Mouse (Mus musculus): ENCODE measurements at regions not wholly inside any gene's neighbourhood (a gene's known extent, or its start where the extent isn't known, plus 50 kb on each side); places are given as distances from the start of the nearest gene placed in this dataset.

GRCm38 (mm10) chr2:45265819-45266218 is 148.6 kb upstream of the Zeb2 start:
- DNase-seq (ENCODE audit: extremely low read depth, low read depth, low spot score) = no peak

DNA sequence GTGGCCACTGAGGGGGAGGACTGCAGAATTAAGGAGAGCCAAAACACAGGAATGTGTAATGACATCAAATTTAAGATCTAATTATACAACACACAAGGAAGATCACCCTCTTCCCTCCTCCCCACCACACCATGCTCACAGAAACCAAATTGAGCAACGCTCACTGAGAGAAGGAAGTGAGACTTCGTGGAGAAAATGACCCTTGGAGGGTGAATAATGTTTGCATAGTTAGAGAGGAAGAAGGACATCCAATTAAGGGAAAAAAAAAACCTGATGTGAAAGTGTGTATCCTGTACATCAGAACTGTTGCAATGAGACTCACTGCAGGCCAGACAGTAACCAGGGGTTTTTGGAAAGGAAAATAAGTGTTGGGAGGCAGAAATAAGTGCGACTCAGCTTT is 144.8 kb upstream of the Zeb2 start:
- DNase-seq (ENCODE audit: extremely low read depth, low read depth, low spot score) = no peak

DNA sequence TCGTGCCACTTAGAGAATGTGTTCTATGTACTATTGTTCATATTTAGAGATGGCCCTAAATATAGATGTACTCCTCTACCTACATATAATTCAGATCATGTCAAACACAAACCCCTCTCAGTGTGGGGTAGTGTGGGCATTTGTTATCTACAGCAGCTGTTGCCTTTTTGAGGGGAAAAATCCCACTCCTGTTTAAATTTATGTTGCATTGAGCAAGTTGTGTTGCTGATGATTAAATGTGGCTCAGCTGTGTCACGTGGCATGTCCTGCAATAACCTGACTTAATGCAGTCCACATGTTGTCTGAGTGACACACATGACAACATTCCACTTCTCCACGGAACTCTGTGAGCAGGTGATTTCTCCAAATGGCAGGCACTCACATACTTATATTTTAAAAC is 141.7 kb upstream of the Zeb2 start:
- DNase-seq (ENCODE audit: extremely low read depth, low read depth, low spot score) = no peak

- no peak for DNase-seq (ENCODE audit: extremely low read depth, low read depth, low spot score)
Measured at GRCm38 (mm10) chr2:45256373-45256772, 139.2 kb upstream of the Zeb2 start.

- DNase-seq (ENCODE audit: extremely low read depth, low read depth, low spot score) = no peak
Measured at GRCm38 (mm10) chr2:45253936-45254335, 136.7 kb upstream of the Zeb2 start.

- no peak for DNase-seq (ENCODE audit: extremely low read depth, low read depth, low spot score)
Measured at GRCm38 (mm10) chr2:45252321-45252720, 135.1 kb upstream of the Zeb2 start.

DNA sequence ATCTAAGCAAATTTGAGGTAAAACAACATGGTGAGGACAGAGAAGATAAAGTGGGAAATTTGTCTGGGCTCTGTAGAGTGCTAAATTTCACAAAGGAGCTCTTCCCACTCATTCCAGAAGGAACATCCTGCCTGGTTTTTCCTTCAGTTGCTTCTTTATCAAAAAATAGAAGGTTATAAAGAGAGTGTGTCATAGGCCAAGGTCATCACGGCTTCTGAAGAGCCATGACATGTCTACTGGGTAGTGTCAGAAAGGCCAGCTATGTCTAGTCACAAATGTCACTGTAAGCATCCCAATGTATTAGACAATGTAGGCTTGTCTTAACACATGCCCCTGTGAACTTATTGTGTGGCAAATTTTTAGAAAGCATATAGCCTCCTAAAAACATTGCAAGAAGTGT is 132.5 kb upstream of the Zeb2 start:
- DNase-seq (ENCODE audit: extremely low read depth, low read depth, low spot score) = no peak

DNA sequence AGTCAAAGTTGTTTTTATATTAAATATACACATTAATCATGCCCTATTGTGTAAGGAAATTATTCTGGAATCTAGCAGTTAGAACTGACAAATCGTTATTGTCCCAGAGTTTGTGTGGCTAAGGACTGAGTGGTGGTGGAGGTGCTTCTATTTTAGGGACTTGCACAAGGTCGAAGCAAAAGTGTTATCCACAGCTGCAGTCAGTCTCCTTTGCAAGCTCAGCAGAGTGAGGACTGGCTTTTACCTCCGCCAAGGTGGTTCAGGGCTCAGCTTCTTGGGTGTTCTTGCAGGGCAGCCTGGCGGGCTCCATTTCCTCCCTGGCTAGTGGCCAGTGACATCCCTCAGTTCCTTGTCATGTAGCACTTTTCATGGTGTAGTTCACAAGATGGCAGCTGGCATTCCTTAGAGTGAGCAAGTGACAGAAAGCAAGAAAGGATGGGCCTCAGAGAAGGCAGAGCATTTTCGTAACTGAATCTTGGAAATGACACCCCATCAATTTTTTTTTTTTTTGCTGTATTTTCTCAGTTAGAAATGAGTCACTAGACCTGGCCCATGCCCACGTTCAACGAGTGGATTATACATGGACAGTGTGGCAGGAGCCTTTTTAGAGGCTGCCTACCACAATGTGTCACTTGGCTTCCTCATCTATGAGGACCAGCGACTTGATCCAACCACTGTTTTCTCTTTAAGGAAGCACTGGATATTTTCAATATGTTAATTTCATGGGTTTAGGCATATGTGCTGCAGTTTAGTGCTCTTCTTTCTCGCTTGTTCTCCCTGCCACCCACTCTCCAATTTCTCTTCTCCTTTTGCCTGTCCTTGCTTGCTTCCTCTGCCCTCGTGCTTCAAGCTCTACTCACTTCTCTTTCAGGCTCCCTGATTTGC is 129.1 kb upstream of the Zeb2 start:
- DNase-seq (ENCODE audit: extremely low read depth, low read depth, low spot score) = no peak

DNA sequence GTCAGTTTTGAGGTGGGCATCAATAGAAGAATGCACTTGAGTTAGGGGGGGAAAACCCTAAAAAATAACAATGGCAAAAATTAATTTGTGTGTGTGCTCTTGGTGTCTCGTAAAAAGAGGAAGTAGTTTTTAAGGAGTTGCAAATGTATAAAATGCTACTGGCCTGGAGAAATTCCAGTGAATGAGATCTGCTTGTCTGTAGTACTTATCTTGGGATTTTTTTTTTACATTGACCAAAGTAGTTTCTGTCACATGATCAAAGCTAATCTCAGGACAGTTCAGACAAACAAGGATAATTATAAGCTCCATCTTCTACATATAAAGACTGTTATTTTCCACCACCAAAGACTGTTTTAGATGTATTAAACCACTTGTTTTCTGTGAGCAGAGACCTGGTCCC is 128.3 kb upstream of the Zeb2 start:
- DNase-seq (ENCODE audit: extremely low read depth, low read depth, low spot score) = no peak

DNA sequence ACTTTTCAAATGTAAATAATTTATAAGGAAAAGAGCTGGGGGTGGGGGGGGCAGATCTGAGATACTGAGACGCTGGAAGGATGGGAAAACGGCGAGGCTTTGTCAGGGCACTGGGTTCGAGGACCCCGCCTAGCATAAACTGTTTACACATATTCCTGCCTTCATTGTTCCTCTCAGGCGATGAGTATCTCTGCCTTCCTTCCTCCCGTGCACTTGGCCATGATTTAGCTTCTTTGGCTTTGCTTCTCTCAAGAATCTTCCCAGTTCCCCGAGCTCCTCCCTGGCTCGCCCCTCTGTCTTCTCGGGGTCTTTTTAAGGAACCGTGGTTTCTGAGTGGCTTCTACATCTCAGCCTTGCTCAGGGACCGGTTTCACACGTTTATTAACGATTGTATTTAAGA is 127.3 kb upstream of the Zeb2 start:
- no peak for DNase-seq (ENCODE audit: extremely low read depth, low read depth, low spot score)

DNA sequence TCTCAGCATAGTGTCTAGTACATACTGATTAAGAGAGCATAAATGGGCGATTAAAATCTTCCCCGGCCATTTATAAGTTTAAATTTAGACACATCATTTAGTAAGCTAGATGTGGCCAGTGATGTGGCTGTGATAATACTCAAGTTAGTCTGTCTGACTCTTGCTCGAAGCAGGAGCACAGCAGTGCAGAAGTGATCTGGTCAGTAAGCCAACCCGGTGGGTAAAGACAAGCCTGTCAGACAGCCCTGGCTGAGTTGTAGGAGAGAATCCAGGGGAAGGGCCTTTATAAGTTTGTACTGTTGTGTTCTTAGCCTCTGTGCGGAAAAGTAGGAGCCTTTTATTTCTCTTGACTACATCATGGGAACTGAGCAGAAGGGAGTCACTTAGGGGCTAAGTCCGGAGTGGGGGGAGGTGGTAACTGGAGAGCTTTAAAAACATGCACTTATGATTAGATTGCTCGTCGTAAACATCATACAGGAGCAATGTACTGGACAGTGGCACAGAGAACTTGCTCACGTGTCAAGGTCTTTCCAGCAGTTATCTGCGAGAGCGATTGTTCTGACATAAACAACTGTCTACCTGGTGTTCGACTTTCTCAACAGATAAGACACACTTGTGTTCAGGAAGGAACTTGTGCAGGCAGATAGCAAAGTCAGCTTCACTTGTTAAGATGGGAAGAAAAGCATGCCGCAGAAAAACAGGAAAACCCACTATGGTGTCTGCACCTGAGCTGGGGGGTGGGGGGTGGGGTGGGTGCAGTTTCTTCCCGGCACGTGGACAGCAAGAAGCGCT is 122.5 kb upstream of the Zeb2 start:
- no peak for DNase-seq (ENCODE audit: extremely low read depth, low read depth, low spot score)

DNA sequence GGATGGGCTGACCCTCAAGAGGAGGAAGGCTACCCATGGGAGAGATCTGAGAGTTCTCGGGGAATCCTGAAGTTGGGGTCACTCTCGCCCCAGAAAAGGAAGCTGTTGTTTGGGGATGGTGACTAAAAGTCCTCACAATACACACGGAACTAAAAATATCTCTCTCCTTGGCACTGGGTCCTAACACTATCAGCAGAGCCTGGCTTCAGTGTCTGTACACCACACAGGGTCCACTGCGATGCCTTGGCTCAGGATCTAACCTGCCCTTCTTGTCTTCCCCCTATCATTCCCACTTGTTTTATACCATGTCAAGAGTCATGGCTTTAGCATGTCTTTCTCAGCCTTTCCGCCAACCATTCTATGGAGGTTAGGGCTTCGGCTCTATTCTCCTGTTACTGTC is 121.8 kb upstream of the Zeb2 start:
- no peak for DNase-seq (ENCODE audit: extremely low read depth, low read depth, low spot score)

DNA sequence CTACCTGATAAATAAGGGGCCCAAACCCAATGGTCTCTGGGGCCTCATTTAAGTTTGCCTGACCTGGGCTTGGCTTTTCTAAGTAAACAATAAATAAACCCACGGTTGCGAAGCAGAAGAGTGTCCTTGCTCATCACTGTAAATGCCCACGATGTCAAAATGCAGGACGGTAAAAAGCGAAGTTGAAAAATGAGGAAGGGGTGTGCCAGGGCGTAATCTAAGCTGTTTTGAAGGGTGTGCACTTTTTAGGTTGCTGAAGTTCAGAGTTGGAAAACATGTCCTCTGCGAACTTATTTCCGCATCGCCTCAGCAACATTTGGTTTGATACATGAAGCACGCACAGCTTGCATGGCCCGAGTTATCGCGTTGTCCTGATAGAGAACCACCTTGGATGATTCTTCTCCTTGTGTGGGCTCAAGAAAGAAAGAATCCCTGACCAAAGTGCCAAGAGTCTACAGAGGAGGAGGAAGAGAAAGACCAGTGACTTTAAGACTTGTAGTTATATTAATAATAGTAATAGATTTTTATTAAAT is 119.0 kb upstream of the Zeb2 start:
- DNase-seq (ENCODE audit: extremely low read depth, low read depth, low spot score) = no peak

DNA sequence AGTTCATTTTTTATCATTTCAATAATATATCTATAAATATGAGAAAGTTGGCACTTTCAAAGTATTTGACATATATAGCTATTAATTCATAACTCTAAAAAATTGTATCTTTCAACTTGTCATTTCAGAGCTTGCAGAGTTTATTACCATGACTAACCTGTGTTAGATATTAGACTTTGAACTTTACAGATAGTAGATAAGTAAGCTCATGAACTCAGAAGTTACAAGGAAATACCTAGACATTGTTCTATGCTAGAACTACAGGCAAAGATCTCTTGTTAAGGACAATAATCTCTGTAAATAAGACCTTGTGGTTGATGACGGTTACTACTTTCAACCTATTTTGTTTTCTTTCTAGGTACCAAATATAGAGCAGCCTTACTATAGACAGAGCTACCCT is 117.0 kb upstream of the Zeb2 start:
- DNase-seq (ENCODE audit: extremely low read depth, low read depth, low spot score) = no peak

DNA sequence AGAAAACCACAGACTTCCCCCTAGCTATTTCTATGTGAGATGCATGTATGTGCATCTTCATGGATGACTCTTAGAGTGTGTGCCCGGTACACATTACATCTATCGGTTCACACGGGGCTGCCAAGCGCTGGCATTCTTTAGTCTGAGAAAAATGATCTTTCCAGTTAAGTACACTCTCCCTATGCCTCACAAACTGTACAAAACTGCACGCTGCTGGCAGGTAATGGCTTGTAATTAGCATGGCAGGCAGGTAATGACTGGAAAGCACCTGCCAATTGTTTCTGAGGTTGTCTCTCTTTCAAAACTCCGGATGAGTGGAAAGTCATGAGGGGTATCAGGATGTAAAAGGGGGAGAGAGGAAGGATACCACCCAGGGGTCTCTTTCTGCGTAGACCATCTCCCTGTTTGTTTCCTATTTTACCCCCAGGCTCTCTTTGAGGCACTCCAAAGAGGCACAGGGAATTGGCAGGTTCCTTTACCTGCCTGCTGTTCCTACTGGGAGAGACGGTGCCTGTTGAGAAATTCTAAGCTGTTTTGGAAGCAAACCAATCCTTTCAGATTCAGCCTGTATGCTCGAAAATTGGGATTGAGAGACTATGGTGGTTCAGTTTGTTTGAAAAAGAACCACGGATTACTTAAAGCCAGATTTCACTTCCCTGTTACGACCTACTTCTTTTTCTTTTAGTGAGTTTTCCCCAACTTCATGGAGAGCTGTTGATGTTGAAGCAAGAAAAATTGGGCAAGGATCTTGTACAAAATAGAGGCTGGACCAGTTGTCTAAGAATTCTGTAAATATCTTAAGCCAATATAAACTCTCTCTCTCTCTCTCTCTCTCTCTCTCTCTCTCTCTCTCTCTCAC is 113.4 kb upstream of the Zeb2 start:
- no peak for DNase-seq (ENCODE audit: extremely low read depth, low read depth, low spot score)

DNA sequence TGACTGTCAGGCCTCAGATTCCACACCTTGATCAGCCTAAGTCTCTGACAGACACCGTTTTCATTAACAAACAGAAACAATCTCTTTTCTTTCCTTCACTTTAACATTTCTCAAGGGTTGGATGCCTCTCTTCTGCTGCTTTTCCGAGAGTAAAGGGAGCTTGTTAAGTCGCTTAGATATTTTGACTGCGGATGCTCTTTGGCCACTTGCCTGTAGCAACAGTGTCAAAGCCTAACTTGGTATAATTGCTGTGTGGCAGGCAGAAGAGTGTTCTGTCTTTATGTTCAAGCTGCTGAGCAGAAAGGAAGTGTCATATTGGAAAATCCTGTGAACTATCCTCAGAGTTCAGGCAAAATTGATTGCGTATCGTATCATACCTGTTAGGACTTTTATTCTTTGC is 112.3 kb upstream of the Zeb2 start:
- no peak for DNase-seq (ENCODE audit: extremely low read depth, low read depth, low spot score)

- no peak for DNase-seq (ENCODE audit: extremely low read depth, low read depth, low spot score)
Measured at GRCm38 (mm10) chr2:45227276-45227944, 110.2 kb upstream of the Zeb2 start.

- DNase-seq (ENCODE audit: extremely low read depth, low read depth, low spot score) = no peak
Measured at GRCm38 (mm10) chr2:45226045-45226370, 108.8 kb upstream of the Zeb2 start.

DNA sequence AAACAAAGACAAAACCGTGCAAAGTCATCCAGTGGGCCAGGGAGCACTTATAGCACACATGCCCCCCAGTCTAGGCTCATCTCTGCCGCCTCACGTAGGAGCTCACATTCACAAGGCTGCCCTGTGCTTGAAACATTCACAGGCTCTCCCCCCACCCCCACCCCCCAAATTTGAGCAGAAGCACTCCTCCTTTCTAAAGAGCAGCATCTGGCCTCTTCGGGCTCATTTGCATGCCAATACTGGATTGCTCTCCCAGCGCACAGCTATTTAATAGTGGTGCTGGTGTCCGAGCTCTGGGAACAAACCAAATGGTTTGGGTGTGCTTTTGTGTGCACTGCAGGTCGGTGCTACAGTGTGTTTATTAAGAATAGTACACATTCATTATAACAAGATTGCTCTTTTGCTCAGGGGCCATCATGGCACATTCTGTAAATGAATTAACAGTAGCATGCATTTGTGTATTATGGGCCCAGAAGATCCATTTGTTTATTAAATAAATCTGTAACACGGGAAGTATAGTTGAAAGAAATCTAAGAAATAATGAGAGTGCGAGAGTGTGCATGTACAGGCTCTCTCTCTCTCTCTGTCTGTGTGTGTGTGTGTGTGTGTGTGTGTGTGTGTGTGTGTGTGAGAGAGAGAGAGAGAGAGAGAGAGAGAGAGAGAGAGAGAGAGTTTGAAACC is 108.3 kb upstream of the Zeb2 start:
- no peak for DNase-seq (ENCODE audit: extremely low read depth, low read depth, low spot score)

GRCm38 (mm10) chr2:45222213-45222612 is 105.0 kb upstream of the Zeb2 start:
- no peak for DNase-seq (ENCODE audit: extremely low read depth, low read depth, low spot score)

All from fat pad, adult 2 months (tissue).